Mouse (Mus musculus) urinary bladder, adult 18-20 months (tissue): ENCODE measurements around the gene Eepd1.

Experiments used
- DNase-seq, 2 experiments: peaks; one replicate each; pipeline ENCODE4 v3.0.0; 2022; ENCODE audit warnings: low spot score in 2 of 2, mixed read lengths in 2 of 2

Gene Eepd1

GRCm38 (mm10) chr9:25532105-25532504 is 50.8 kb downstream of the Eepd1 start:
- DNase-seq, result no peak

GRCm38 (mm10) chr9:25535487-25535886 is 54.1 kb downstream of the Eepd1 start:
- DNase-seq, result no peak

- DNase-seq, result no peak
Measured at GRCm38 (mm10) chr9:25539461-25539860, 58.1 kb downstream of the Eepd1 start.

- DNase-seq, result no peak
Measured at GRCm38 (mm10) chr9:25541355-25541754, 60.0 kb downstream of the Eepd1 start.

- no peak for DNase-seq
Measured at GRCm38 (mm10) chr9:25545212-25545611, 63.9 kb downstream of the Eepd1 start.

GRCm38 (mm10) chr9:25549130-25550060 is 68.0 kb downstream of the Eepd1 start:
- DNase-seq, result no peak

GRCm38 (mm10) chr9:25550196-25550595 is 68.8 kb downstream of the Eepd1 start:
- no peak for DNase-seq

GRCm38 (mm10) chr9:25552532-25552931 is 71.2 kb downstream of the Eepd1 start:
- no peak for DNase-seq

GRCm38 (mm10) chr9:25554246-25554803 is 73.0 kb downstream of the Eepd1 start:
- no peak for DNase-seq

- no peak for DNase-seq
Measured at GRCm38 (mm10) chr9:25555261-25555660, 73.9 kb downstream of the Eepd1 start.

GRCm38 (mm10) chr9:25556008-25556407 is 74.7 kb downstream of the Eepd1 start:
- DNase-seq, result no peak

GRCm38 (mm10) chr9:25557378-25557777 is 76.0 kb downstream of the Eepd1 start:
- DNase-seq, result no peak

GRCm38 (mm10) chr9:25558834-25559233 is 77.5 kb downstream of the Eepd1 start:
- no peak for DNase-seq

- DNase-seq, result no peak
Measured at GRCm38 (mm10) chr9:25560016-25560758, 78.8 kb downstream of the Eepd1 start.

- DNase-seq, result no peak
Measured at GRCm38 (mm10) chr9:25561143-25561542, 79.8 kb downstream of the Eepd1 start.

- no peak for DNase-seq
Measured at GRCm38 (mm10) chr9:25563806-25564205, 82.5 kb downstream of the Eepd1 start.

- DNase-seq, result no peak
Measured at GRCm38 (mm10) chr9:25567071-25567470, 85.7 kb downstream of the Eepd1 start.

- no peak for DNase-seq
Measured at GRCm38 (mm10) chr9:25568783-25569182, 87.4 kb downstream of the Eepd1 start.

GRCm38 (mm10) chr9:25570011-25570410 is 88.7 kb downstream of the Eepd1 start:
- DNase-seq, result no peak

GRCm38 (mm10) chr9:25570436-25570835 is 89.1 kb downstream of the Eepd1 start:
- peak in 1 of 2 experiments; percentile 21 for DNase-seq

GRCm38 (mm10) chr9:25571381-25571780 is 90.0 kb downstream of the Eepd1 start:
- peak; percentile 14 to 23 for DNase-seq

- DNase-seq, result no peak
Measured at GRCm38 (mm10) chr9:25573753-25574152, 92.4 kb downstream of the Eepd1 start.
